Mouse (Mus musculus) small intestine, adult 2 months (tissue): ENCODE results near the gene Arhgef2. TPM values are rescaled to one million over a fixed set of nuclear protein-coding genes. Genes with fewer than 3 reads are reported as not detected.
"Not testable (repeated sequence)": the region's sequence is repeated elsewhere in the genome, so short reads cannot be mapped to it uniquely, and the experiment has no call there.

Experiments
- H3K27ac ChIP-seq: fragments of 200-500 bp; 2 replicates; pipeline ENCODE4 v1.5.1; 2012; ENCODE audit warnings: low read depth, low read length, control low read depth, inconsistent platforms; ENCODE audit not compliant: insufficient read depth
- H3K27me3 ChIP-seq: fragments of 200-500 bp; 2 replicates; pipeline ENCODE4 v1.6.1; 2012; ENCODE audit warnings: mild to moderate bottlenecking, moderate library complexity, low read length, inconsistent platforms; ENCODE audit not compliant: control insufficient read depth, insufficient read depth
- H3K36me3 ChIP-seq: fragments of 200-500 bp; 2 replicates; pipeline ENCODE4 v1.6.1; 2012; ENCODE audit warnings: mild to moderate bottlenecking, low read length, control low read depth, inconsistent platforms; ENCODE audit not compliant: control insufficient read depth, insufficient read depth
- H3K4me1 ChIP-seq: fragments of 200-500 bp; 2 replicates; pipeline ENCODE4 v1.6.1; 2012; ENCODE audit warnings: low read length, inconsistent platforms, mixed read lengths; ENCODE audit not compliant: control insufficient read depth, insufficient read depth, insufficient read length
- H3K4me3 ChIP-seq: fragments of 200-500 bp; 2 replicates; pipeline ENCODE4 v1.5.1; 2012; ENCODE audit warnings: low read depth, mild to moderate bottlenecking, control low read depth, inconsistent platforms, low read length, moderate library complexity
- CTCF ChIP-seq: fragments of 200-500 bp; IDR thresholded peaks from 2 replicates; pipeline ENCODE4 v1.5.1; 2012; ENCODE audit warnings: low read depth, mild to moderate bottlenecking, control low read depth, inconsistent platforms, low read length, moderate library complexity, mixed read lengths; ENCODE audit not compliant: insufficient replicate concordance, insufficient read length; ENCODE audit errors: extremely low read depth
- POLR2A ChIP-seq: fragments of 200-500 bp; IDR thresholded peaks from 2 replicates; pipeline ENCODE4 v1.6.1; 2012; ENCODE audit warnings: low read depth, mild to moderate bottlenecking, control low read depth, inconsistent platforms, low read length, moderate library complexity
- WGBS: fragments of 180-500 bp; shearing (Covaris S2); methylation state at CpG from one replicate; pipeline ENCODE4 v1.1.7; 2018; 5-methylcytosine and 5-hydroxymethylcytosine counted together
- polyA plus RNA-seq: library from polyadenylated mRNA; depleted of rRNA; stranded (reverse); fragments of >200 nt; gene quantifications from 2 replicates; pipeline ENCODE4 v1.2.3, GENCODE M21; 2012; rRNA removed

Gene Arhgef2
- 49.5 and 110 TPM in 2 replicates for polyA plus RNA-seq

GRCm38 (mm10) chr3:88605666-88606065 is at the start of gene Arhgef2:
Arhgef2 (plus strand) TSS chr3:88605966.
- 100% methylated on average over 2 of the region's 2 CpGs for WGBS
- H3K4me3 ChIP-seq, H3K27ac ChIP-seq, H3K36me3 ChIP-seq, H3K4me1 ChIP-seq, H3K27me3 ChIP-seq: not testable (repeated sequence)

- H3K4me3 ChIP-seq, result no peak overlapping the region
- WGBS, result 94% methylated on average over 8 of the region's 8 CpGs
- no peaks in the 10 kb centered on the region for H3K4me1 ChIP-seq
- H3K27me3 ChIP-seq, result no peaks in the 10 kb centered on the region
- no peak overlapping the region for H3K27ac ChIP-seq
- peaks cover 43% of the 10 kb centered on the region for H3K36me3 ChIP-seq
- TF ChIP-seq POLR2A (no peak), CTCF (no peak)
These were observed 49.1 kb upstream of the Arhgef2 start for GRCm38 (mm10) chr3:88556616-88557015.

- Histone ChIP-seq H3K4me1 (no peaks in the 10 kb centered on the region), H3K36me3 (peaks cover 68% of the 10 kb centered on the region), H3K4me3 (no peak overlapping the region), H3K27ac (no peak overlapping the region), H3K27me3 (no peaks in the 10 kb centered on the region)
- 95% methylated on average over 9 of the region's 9 CpGs for WGBS
- TF ChIP-seq POLR2A (no peak), CTCF (no peak)
These were observed 46.2 kb upstream of the Arhgef2 start for GRCm38 (mm10) chr3:88559596-88559995.

GRCm38 (mm10) chr3:88561989-88562388 is 43.8 kb upstream of the Arhgef2 start:
- H3K27me3 ChIP-seq, result no peaks in the 10 kb centered on the region
- H3K36me3 ChIP-seq, result peaks cover 72% of the 10 kb centered on the region
- no peak for TF ChIP-seq CTCF
- TF ChIP-seq POLR2A, result no peak
- WGBS, result 72% methylated on average over 4 of the region's 4 CpGs
- H3K4me1 ChIP-seq, result peaks cover 4% of the 10 kb centered on the region
- H3K4me3 ChIP-seq, result no peak overlapping the region
- H3K27ac ChIP-seq, result no peak overlapping the region

- peaks cover 72% of the 10 kb centered on the region for H3K36me3 ChIP-seq
These were observed 42.3 kb upstream of the Arhgef2 start for GRCm38 (mm10) chr3:88563442-88563841.

GRCm38 (mm10) chr3:88563966-88564365 is 41.8 kb upstream of the Arhgef2 start:
- Histone ChIP-seq H3K36me3 (peaks cover 77% of the 10 kb centered on the region), H3K4me1 (peaks cover 4% of the 10 kb centered on the region), H3K4me3 (no peak overlapping the region), H3K27me3 (no peaks in the 10 kb centered on the region), H3K27ac (no peak overlapping the region)
- no peak for TF ChIP-seq POLR2A
- no peak for TF ChIP-seq CTCF
- WGBS, result 86% methylated on average over 7 of the region's 7 CpGs

More at GRCm38 (mm10) chr3:88563442-88563841, 42.3 kb upstream of the Arhgef2 start:
- TF ChIP-seq CTCF (no peak), POLR2A (no peak)
- peaks cover 4% of the 10 kb centered on the region for H3K4me1 ChIP-seq
- no peak overlapping the region for H3K27ac ChIP-seq
- no peaks in the 10 kb centered on the region for H3K27me3 ChIP-seq
- no peak overlapping the region for H3K4me3 ChIP-seq
- WGBS, result 79% methylated on average over 4 of the region's 4 CpGs

- Histone ChIP-seq H3K36me3 (peaks cover 60% of the 10 kb centered on the region), H3K4me3 (no peak overlapping the region), H3K27ac (peak overlapping the region; percentile 52; the same call in 1 of the 2 replicates), H3K27me3 (no peaks in the 10 kb centered on the region), H3K4me1 (peaks cover 4% of the 10 kb centered on the region)
- WGBS, result 76% methylated on average over 3 of the region's 3 CpGs
- TF ChIP-seq CTCF, result no peak
- TF ChIP-seq POLR2A, result no peak
These were observed 39.6 kb upstream of the Arhgef2 start for GRCm38 (mm10) chr3:88566116-88566515.

- H3K4me3 ChIP-seq, result no peak overlapping the region
- WGBS, result 33% methylated on average over 4 of the region's 4 CpGs
- no peaks in the 10 kb centered on the region for H3K27me3 ChIP-seq
- no peak for TF ChIP-seq POLR2A
- no peak for TF ChIP-seq CTCF
- H3K27ac ChIP-seq, result peak overlapping the region; percentile 52; the same call in 1 of the 2 replicates
- H3K36me3 ChIP-seq, result peaks cover 56% of the 10 kb centered on the region
- H3K4me1 ChIP-seq, result peaks cover 4% of the 10 kb centered on the region
These were observed 39.2 kb upstream of the Arhgef2 start for GRCm38 (mm10) chr3:88566536-88567061.
